ENCODE assay signal across 8 mouse cellular contexts in genomic region chr7:67951532-67952035, GRCm38 (mm10). TPM values are rescaled to one million over a fixed set of nuclear protein-coding genes. Genes with fewer than 3 reads are reported as not detected.
DNase-seq lines count a peak whose midpoint lies in the region; ATAC-seq and TF ChIP-seq lines count a peak whose summit lies in the region.

No protein-coding gene starts in this region.

- H3K27me3 ChIP-seq in forebrain, embryonic 15.5 days, result no peaks in the 10 kb centered on the region

- H3K4me2 ChIP-seq in forebrain, embryonic 15.5 days (replicated peaks), result peak overlapping the region; percentile 96

- 0% methylated on average over 36 of the region's 73 CpGs for WGBS in forebrain, embryonic 15.5 days
- under 1% methylated on average over 52 of the region's 73 CpGs for WGBS in lung, adult 2 months
- under 1% methylated on average over 68 of the region's 73 CpGs for WGBS in olfactory bulb, adult 2 months

- DNase-seq in ES-E14 (ENCODE audit: low read depth, low spot score), result no peak
- peak; percentile 97 for DNase-seq in cerebellum, adult 11-12 months
- DNase-seq in heart, postnatal 25 days (ENCODE audit: low spot score), result peak; percentile 91
- DNase-seq in layer of hippocampus, adult 2 months (ENCODE audit: low spot score in 2 of 2), result peak; percentile 92 to 95
- peak; percentile 96 for DNase-seq in lung, adult 2 months
- peak; percentile 77 to 79 for DNase-seq in thymus, adult 18-20 months

- in situ Hi-C loops in ES-E14 (cut with MboI; ENCODE audit: low sequenced_read_pairs in 2 of 2, unreplicated experiment in 2 of 2), result loop anchor here in 1 of 2 experiments (10.0 kb wide), 1 partner anchor 183 kb away; no protein-coding TSS in a partner anchor

- no peak for TF ChIP-seq CTCF in layer of hippocampus, adult 2 months (conservative IDR thresholded peaks at IDR 0.05)
- no peak for TF ChIP-seq CTCF in lung, adult 2 months (IDR thresholded peaks at IDR 0.05; ENCODE audit: insufficient read depth, low read length)
- TF ChIP-seq CTCF in olfactory bulb, adult 2 months (IDR thresholded peaks at IDR 0.05; ENCODE audit: insufficient read depth, low read depth, low read length), result no peak

- H3K4me3 ChIP-seq in ES-E14 (ENCODE audit: insufficient read depth in 1 of 2, low read depth in 1 of 2, low read length in 2 of 2, poor library complexity in 1 of 2, severe bottlenecking in 1 of 2), result peak overlapping the region; percentile 76 to 93
- H3K4me3 ChIP-seq in forebrain, embryonic 15.5 days, result peak overlapping the region; percentile 53
- peak overlapping the region; percentile 89 for H3K4me3 ChIP-seq in layer of hippocampus, adult 2 months
- peak overlapping the region; percentile 78 for H3K4me3 ChIP-seq in lung, adult 2 months (replicated peaks; ENCODE audit: extremely low read depth, low read depth, low read length)
- peak overlapping the region; percentile 100 for H3K4me3 ChIP-seq in olfactory bulb, adult 2 months (ENCODE audit: insufficient read depth, low read depth, low read length)

- no peaks in the 10 kb centered on the region for H3K9me3 ChIP-seq in ES-E14 (ENCODE audit: control insufficient read depth, insufficient read depth, low read depth, low read length)
- no peaks in the 10 kb centered on the region for H3K9me3 ChIP-seq in forebrain, embryonic 15.5 days

- H3K4me1 ChIP-seq in ES-E14 (ENCODE audit: control insufficient read depth in 2 of 2, insufficient read depth in 2 of 2, low read length in 2 of 2, poor library complexity in 1 of 2), result peaks cover 0 to 10% of the 10 kb centered on the region in 2 experiments; a peak in 1 of 4 replicates
- H3K4me1 ChIP-seq in forebrain, embryonic 15.5 days, result peaks cover 25% of the 10 kb centered on the region
- no peaks in the 10 kb centered on the region for H3K4me1 ChIP-seq in lung, adult 2 months (ENCODE audit: control insufficient read depth, insufficient read depth, low read length)
- peaks cover 18% of the 10 kb centered on the region for H3K4me1 ChIP-seq in olfactory bulb, adult 2 months (ENCODE audit: control insufficient read depth, insufficient read depth, low read length)

- peak overlapping the region; percentile 71; the same call in 1 of the 2 replicates for H3K27ac ChIP-seq in ES-E14 (ENCODE audit: insufficient read depth, low read depth, low read length, poor library complexity, severe bottlenecking)
- H3K27ac ChIP-seq in forebrain, embryonic 15.5 days (replicated peaks), result peak overlapping the region; percentile 100
- peak overlapping the region; percentile 99 for H3K27ac ChIP-seq in layer of hippocampus, adult 2 months
- H3K27ac ChIP-seq in olfactory bulb, adult 2 months (ENCODE audit: insufficient read depth, low read depth, low read length), result peak overlapping the region; percentile 97

- peak; percentile 88 for ATAC-seq in forebrain, embryonic 15.5 days (replicated peaks)

- peak overlapping the region; percentile 88 for H3K9ac ChIP-seq in ES-E14 (ENCODE audit: insufficient read depth, low read depth, low read length, poor library complexity, severe bottlenecking)
- H3K9ac ChIP-seq in forebrain, embryonic 15.5 days (replicated peaks), result peak overlapping the region; percentile 95

- TF ChIP-seq POLR2A in lung, adult 2 months (IDR thresholded peaks at IDR 0.05; ENCODE audit: borderline replicate concordance, extremely low read depth, low read depth, low read length), result no peak
- peak; percentile 72 for TF ChIP-seq POLR2A in olfactory bulb, adult 2 months (IDR thresholded peaks at IDR 0.05; ENCODE audit: insufficient read depth, low read depth, low read length)

- intact Hi-C loops in heart, postnatal 25 days (cut with DNase I), result loop anchor here (1.0 to 10.0 kb wide), 3 partner anchors 121 to 277 kb away; no protein-coding TSS in a partner anchor

- H3K36me3 ChIP-seq in ES-E14 (ENCODE audit: control insufficient read depth, insufficient read depth, low read length, poor library complexity, severe bottlenecking), result no peaks in the 10 kb centered on the region
- H3K36me3 ChIP-seq in forebrain, embryonic 15.5 days, result no peaks in the 10 kb centered on the region

TF ChIP-seq in ES-E14, 5 proteins besides CTCF, POLR2A, EP300 and RAD21:
- TF ChIP-seq ZNF384 (IDR thresholded peaks at IDR 0.05; ENCODE audit: low read depth, low read length), result peak; percentile 6; the same call in 1 of the 2 replicates
- TF ChIP-seq MAFK (IDR thresholded peaks at IDR 0.05; ENCODE audit: insufficient read depth, low read depth, low read length), result no peak

RNA-seq across cellular contexts. Expression of gene Igf1r, which starts 1.0 kb away (rescaled TPM):
- total RNA-seq in ES-E14 (2012; rRNA removed), result 23.5 and 37.9 TPM in 2 replicates
- polyA plus RNA-seq in forebrain, embryonic 15.5 days (2015; fragmentation: Nextera tagmentation; extraction: Ambion mirVana), result 26.8 and 28.5 TPM in 2 replicates
- total RNA-seq in heart, postnatal 25 days (2021), result 10 to 100 TPM; 12.7 to 18.8 TPM
- total RNA-seq in layer of hippocampus, adult 2 months (2021), result 10 to 100 TPM; 47.5 to 47.8 TPM
- polyA plus RNA-seq in lung, adult 2 months (2012; rRNA removed), result 12.2 and 16.9 TPM in 2 replicates
- polyA plus RNA-seq in olfactory bulb, adult 2 months (2012; ENCODE audit: insufficient read depth, insufficient read length, low replicate concordance, missing spikeins), result 26.5 TPM in 1 of 2 replicates, not detected in the other
